Mouse (Mus musculus): ENCODE data around the gene Dnajc5. TPM values are rescaled to one million over a fixed set of nuclear protein-coding genes. Genes with fewer than 3 reads are reported as not detected.

The Dnajc5 gene
- total RNA-seq, 2 experiments from 2014 or later: 285 to 305 TPM

GRCm38 (mm10) chr2:181569856-181570255 lies 49.6 kb downstream of the Dnajc5 start:
- DNase-seq (ENCODE audit: low spot score in 2 of 2): no peak
- intact Hi-C loops (cut with DNase I): no loop called here

- intact Hi-C loops (cut with DNase I): no loop called here
- no peak for DNase-seq (ENCODE audit: low spot score in 2 of 2)
Measured at GRCm38 (mm10) chr2:181570375-181570774, 50.1 kb downstream of the Dnajc5 start.

GRCm38 (mm10) chr2:181570921-181571595 lies 50.8 kb downstream of the Dnajc5 start:
- intact Hi-C loops (cut with DNase I): no loop called here
- DNase-seq (ENCODE audit: low spot score in 2 of 2): no peak

GRCm38 (mm10) chr2:181571941-181572670 lies 51.8 kb downstream of the Dnajc5 start:
- no peak for DNase-seq (ENCODE audit: low spot score in 2 of 2)
- intact Hi-C loops (cut with DNase I): no loop called here

GRCm38 (mm10) chr2:181572921-181573920 lies 52.9 kb downstream of the Dnajc5 start:
- no peak for DNase-seq (ENCODE audit: low spot score in 2 of 2)
- intact Hi-C loops (cut with DNase I): no loop called here

- intact Hi-C loops (cut with DNase I): no loop called here
Measured at GRCm38 (mm10) chr2:181573961-181574360, 53.7 kb downstream of the Dnajc5 start.

GRCm38 (mm10) chr2:181574921-181575545 lies 54.7 kb downstream of the Dnajc5 start:
- DNase-seq (ENCODE audit: low spot score in 2 of 2): peak in 1 of 2 experiments; percentile 2
- intact Hi-C loops (cut with DNase I): loop anchor here (5.0 kb wide), 1 partner anchor 38 kb away; no protein-coding TSS in a partner anchor

More at GRCm38 (mm10) chr2:181573961-181574360, 53.7 kb downstream of the Dnajc5 start:
- no peak for DNase-seq (ENCODE audit: low spot score in 2 of 2)

GRCm38 (mm10) chr2:181576613-181577012 lies 56.3 kb downstream of the Dnajc5 start:
- no peak for DNase-seq (ENCODE audit: low spot score in 2 of 2)
- intact Hi-C loops (cut with DNase I): loop anchor here (5.0 kb wide), 1 partner anchor 39 kb away; no protein-coding TSS in a partner anchor

GRCm38 (mm10) chr2:181577126-181577525 lies 56.8 kb downstream of the Dnajc5 start:
- DNase-seq (ENCODE audit: low spot score in 2 of 2): peak in 1 of 2 experiments; percentile 3
- intact Hi-C loops (cut with DNase I): loop anchor here (5.0 kb wide), 1 partner anchor 40 kb away; no protein-coding TSS in a partner anchor

- peak in 1 of 2 experiments; percentile 23 for DNase-seq (ENCODE audit: low spot score in 2 of 2)
- intact Hi-C loops (cut with DNase I): loop anchor here (5.0 kb wide), 1 partner anchor 41 kb away; no protein-coding TSS in a partner anchor
Measured at GRCm38 (mm10) chr2:181577981-181578581, 57.8 kb downstream of the Dnajc5 start.

- DNase-seq (ENCODE audit: low spot score in 2 of 2): peak in 1 of 2 experiments; percentile 3
- intact Hi-C loops (cut with DNase I): loop anchor here (5.0 kb wide), 1 partner anchor 42 kb away; no protein-coding TSS in a partner anchor
Measured at GRCm38 (mm10) chr2:181578790-181579618, 58.7 kb downstream of the Dnajc5 start.

GRCm38 (mm10) chr2:181579681-181580080 lies 59.4 kb downstream of the Dnajc5 start:
- DNase-seq (ENCODE audit: low spot score in 2 of 2): no peak
- intact Hi-C loops (cut with DNase I): loop anchor here (5.0 kb wide), 2 partner anchors 42 to 187 kb away; no protein-coding TSS in a partner anchor

- peak in 1 of 2 experiments; percentile 2 for DNase-seq (ENCODE audit: low spot score in 2 of 2)
- intact Hi-C loops (cut with DNase I): loop anchor here (5.0 kb wide), 1 partner anchor 188 kb away; no protein-coding TSS in a partner anchor
Measured at GRCm38 (mm10) chr2:181580131-181580772, 60.0 kb downstream of the Dnajc5 start.

GRCm38 (mm10) chr2:181581016-181581401 lies 60.7 kb downstream of the Dnajc5 start:
- DNase-seq (ENCODE audit: low spot score in 2 of 2): peak; percentile 74 to 80
- intact Hi-C loops (cut with DNase I): loop anchor here (5.0 kb wide), 1 partner anchor 189 kb away; no protein-coding TSS in a partner anchor

- intact Hi-C loops (cut with DNase I): loop anchor here (5.0 kb wide), 1 partner anchor 189 kb away; no protein-coding TSS in a partner anchor
- peak; percentile 88 to 89 for DNase-seq (ENCODE audit: low spot score in 2 of 2)
Measured at GRCm38 (mm10) chr2:181581402-181582120, 61.3 kb downstream of the Dnajc5 start.

- DNase-seq (ENCODE audit: low spot score in 2 of 2): no peak
- intact Hi-C loops (cut with DNase I): loop anchor here (5.0 kb wide), 1 partner anchor 190 kb away; no protein-coding TSS in a partner anchor
Measured at GRCm38 (mm10) chr2:181582358-181582757, 62.1 kb downstream of the Dnajc5 start.
